Comparison of ENCODE assay signal across 8 mouse cellular contexts in the genomic region with DNA sequence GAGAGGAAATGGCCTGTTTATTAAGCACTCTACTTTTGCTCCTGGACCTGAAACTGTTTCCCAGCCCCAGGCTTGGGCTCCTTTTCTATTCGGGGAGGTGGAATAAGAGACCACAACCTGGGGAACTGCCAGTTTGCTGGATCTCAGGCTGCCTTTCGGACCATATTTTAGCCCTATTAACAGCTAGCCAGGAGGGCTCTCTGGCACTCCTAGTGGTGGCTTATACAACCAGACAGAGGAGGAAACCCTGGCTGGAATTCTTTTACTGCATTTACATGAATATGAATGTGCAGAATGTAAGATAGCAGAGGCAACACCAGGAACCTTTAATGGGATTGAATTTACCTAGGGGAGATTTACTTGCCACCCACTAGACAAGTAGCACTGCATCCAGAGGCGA.
DNase-seq lines count a peak whose midpoint lies in the region; ATAC-seq and TF ChIP-seq lines count a peak whose summit lies in the region.

No protein-coding gene starts in this region.

- peak; percentile 50 for DNase-seq in heart, postnatal 0 days (ENCODE audit: low spot score)
- no peak for DNase-seq in heart, adult 11 months
- peak in 1 of 2 experiments; percentile 9 for DNase-seq in spleen, adult 2 months (ENCODE audit: low read depth in 1 of 2, low spot score in 2 of 2)
- DNase-seq in spleen, postnatal 4 days (ENCODE audit: low spot score in 2 of 2), result no peak
- DNase-seq in embryo, embryonic 10 days (ENCODE audit: low spot score), result peak; percentile 51
- peak; percentile 76 for DNase-seq in limb, embryonic 14.5 days (ENCODE audit: low spot score)
- DNase-seq in ovary, postnatal 10 days (ENCODE audit: low spot score), result no peak
- no peak for DNase-seq in adrenal gland, postnatal 4 days (ENCODE audit: low spot score in 2 of 2)

- H3K4me3 ChIP-seq in heart, postnatal 0 days (ENCODE audit: low read depth, low read length), result no peak overlapping the region
- no peak overlapping the region for H3K4me3 ChIP-seq in spleen, adult 2 months (ENCODE audit: extremely low read depth, insufficient read depth, insufficient read length)
- H3K4me3 ChIP-seq in limb, embryonic 14.5 days (replicated peaks; ENCODE audit: low read length), result no peak overlapping the region

- H3K9me3 ChIP-seq in heart, postnatal 0 days (replicated peaks; ENCODE audit: control insufficient read depth, low read length), result no peaks in the 10 kb centered on the region
- H3K9me3 ChIP-seq in limb, embryonic 14.5 days (ENCODE audit: control insufficient read depth, low read length), result no peaks in the 10 kb centered on the region

- no peaks in the 10 kb centered on the region for H3K27me3 ChIP-seq in heart, postnatal 0 days (ENCODE audit: control insufficient read depth, insufficient read depth, low read length)
- H3K27me3 ChIP-seq in spleen, adult 2 months (ENCODE audit: control insufficient read depth, insufficient read depth, low read length), result no peaks in the 10 kb centered on the region
- H3K27me3 ChIP-seq in limb, embryonic 14.5 days (ENCODE audit: control insufficient read depth, insufficient read depth, low read length), result no peaks in the 10 kb centered on the region

- H3K9ac ChIP-seq in heart, postnatal 0 days (replicated peaks; ENCODE audit: low read depth, low read length), result no peak overlapping the region
- H3K9ac ChIP-seq in limb, embryonic 14.5 days (ENCODE audit: low read depth, low read length, severe bottlenecking), result no peak overlapping the region

- no peaks in the 10 kb centered on the region for H3K36me3 ChIP-seq in heart, postnatal 0 days (replicated peaks; ENCODE audit: control insufficient read depth, insufficient read depth, low read length)
- H3K36me3 ChIP-seq in spleen, adult 2 months (ENCODE audit: control insufficient read depth, insufficient read depth, low read length), result no peaks in the 10 kb centered on the region
- no peaks in the 10 kb centered on the region for H3K36me3 ChIP-seq in limb, embryonic 14.5 days (ENCODE audit: control insufficient read depth, insufficient read depth, low read length)

- 61% methylated on average over 3 of the region's 3 CpGs for WGBS in heart, postnatal 0 days
- 62% methylated on average over 3 of the region's 3 CpGs for WGBS in spleen, adult 2 months
- WGBS in limb, embryonic 14.5 days, result 62% methylated on average over 3 of the region's 3 CpGs

- no peak overlapping the region for H3K4me2 ChIP-seq in heart, postnatal 0 days (ENCODE audit: low read depth, low read length)
- no peak overlapping the region for H3K4me2 ChIP-seq in limb, embryonic 14.5 days (replicated peaks; ENCODE audit: low read depth, low read length, severe bottlenecking)

- peak; percentile 34; the same call in 1 of the 2 replicates for ATAC-seq in heart, postnatal 0 days (ENCODE audit: insufficient read depth, low read depth)
- 0 out of 2 replicates have a peak, but pooled peaks have one; percentile 30 for ATAC-seq in limb, embryonic 14.5 days (ENCODE audit: low FRiP score, low read depth)

- peak; percentile 68 for TF ChIP-seq CTCF in heart, postnatal 0 days (IDR thresholded peaks at IDR 0.05; ENCODE audit: low read depth)
- TF ChIP-seq CTCF in spleen, adult 2 months (IDR thresholded peaks at IDR 0.05; ENCODE audit: extremely low read depth, insufficient read depth, insufficient read length, insufficient replicate concordance), result peak; percentile 24; the same call in 1 of the 2 replicates

- H3K27ac ChIP-seq in heart, postnatal 0 days (ENCODE audit: low read depth), result no peak overlapping the region
- H3K27ac ChIP-seq in spleen, adult 2 months (ENCODE audit: insufficient read depth, low read length), result no peak overlapping the region
- no peak overlapping the region for H3K27ac ChIP-seq in limb, embryonic 14.5 days (replicated peaks; ENCODE audit: low read depth, low read length)

- TF ChIP-seq POLR2A in spleen, adult 2 months (IDR thresholded peaks at IDR 0.05; ENCODE audit: low read depth, low read length), result no peak
- no peak for TF ChIP-seq POLR2A in limb, embryonic 14.5 days (IDR thresholded peaks at IDR 0.05; ENCODE audit: borderline replicate concordance, extremely low read depth, insufficient read depth, insufficient read length)

- peaks cover 10% of the 10 kb centered on the region for H3K4me1 ChIP-seq in heart, postnatal 0 days (ENCODE audit: control insufficient read depth, insufficient read depth)
- peaks cover 8% of the 10 kb centered on the region; the same call in 1 of the 2 replicates for H3K4me1 ChIP-seq in spleen, adult 2 months (ENCODE audit: control insufficient read depth, insufficient read depth, insufficient read length)
- no peaks in the 10 kb centered on the region for H3K4me1 ChIP-seq in limb, embryonic 14.5 days (ENCODE audit: control insufficient read depth, insufficient read depth, low read length)

- no peak for TF ChIP-seq EP300 in heart, postnatal 0 days (IDR thresholded peaks at IDR 0.05; ENCODE audit: low read depth)

Comparison
In these comparisons a context has a peak if more than half of its experiments do, and no peak if none do; other contexts are left out.
1. DNase-seq: peak in heart, postnatal 0 days (single experiment), embryo, embryonic 10 days (single experiment) and limb, embryonic 14.5 days (single experiment); none in heart, adult 11 months (single experiment), spleen, postnatal 4 days (0 of 2), ovary, postnatal 10 days (single experiment) and adrenal gland, postnatal 4 days (0 of 2).